Mouse (Mus musculus) heart, adult 10 weeks (tissue): ENCODE results near the gene Mstn. TPM values are rescaled to one million over a fixed set of nuclear protein-coding genes. Genes with fewer than 3 reads are reported as not detected.

ENCODE experiments used
- polyA plus RNA-seq: library from polyadenylated mRNA; stranded (reverse); fragments of 350-450 nt; fragmentation: Illumina TruSeq; extraction: RNeasy Lipid Tissue Mini Kit (QIAGEN cat#74804); gene quantifications from one replicate; pipeline ENCODE4 v1.2.3, GENCODE M21; 2014; ENCODE audit warnings: low read depth, low replicate concordance

Gene Mstn
- polyA plus RNA-seq = 0.37 TPM

DNA sequence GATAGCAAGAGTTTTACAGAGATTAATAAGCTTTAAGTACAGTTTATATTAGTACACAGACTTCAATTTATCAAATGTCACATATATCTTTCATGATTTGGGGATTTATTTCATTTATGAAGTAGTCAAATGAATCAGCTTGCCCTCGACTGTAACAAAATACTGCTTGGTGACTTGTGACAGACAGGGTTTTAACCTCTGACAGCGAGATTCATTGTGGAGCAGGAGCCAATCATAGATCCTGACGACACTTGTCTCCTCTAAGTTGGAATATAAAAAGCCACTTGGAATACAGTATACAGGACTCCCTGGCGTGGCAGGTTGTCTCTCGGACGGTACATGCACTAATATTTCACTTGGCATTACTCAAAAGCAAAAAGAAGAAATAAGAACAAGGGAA is at the start of gene Mstn:
TSS of gene Mstn (plus strand) at position 301 of the 400 bp plus-strand sequence.

DNA sequence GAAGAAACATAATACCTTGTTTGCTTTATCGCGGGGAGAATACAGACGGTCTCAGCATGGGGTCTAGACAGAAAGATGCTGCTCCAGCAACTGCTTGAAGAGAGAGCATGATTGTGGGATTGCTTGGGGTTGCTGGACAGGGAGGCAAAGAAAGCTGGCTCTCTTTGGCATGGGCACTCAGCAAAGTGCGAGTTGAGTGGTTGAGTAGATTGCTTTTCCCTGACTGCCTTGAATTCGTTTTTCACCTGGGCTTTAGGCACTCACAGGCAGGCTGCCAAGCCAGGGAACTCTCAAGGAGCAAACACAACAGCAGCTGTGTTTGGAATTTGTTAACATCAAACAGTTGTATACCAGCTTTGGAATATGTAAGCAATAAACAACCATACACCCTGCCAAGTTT is 41.4 kb upstream of the Mstn start, which contains the start of gene 1700019D03Rik:
TSS of gene 1700019D03Rik (minus strand) at position 101 of the 400 bp plus-strand sequence.

Other genes with a start within 250 kb of the Mstn start
- gene Inpp1, start 244.0 kb upstream of the Mstn start, polyA plus RNA-seq = 13.4 TPM
- gene Hibch, start 216.7 kb upstream of the Mstn start, polyA plus RNA-seq = 116 TPM
- 1.2 TPM for gene 1700019D03Rik, start 41.5 kb upstream of the Mstn start, polyA plus RNA-seq
- not detected for gene 1700019A02Rik, start 126.0 kb downstream of the Mstn start, polyA plus RNA-seq
- gene Pms1, start 235.4 kb downstream of the Mstn start, polyA plus RNA-seq = 3.5 TPM
- 16.7 TPM for gene Ormdl1, start 235.5 kb downstream of the Mstn start, polyA plus RNA-seq
- not detected for gene Gm28778, start 235.5 kb downstream of the Mstn start, polyA plus RNA-seq